Mouse (Mus musculus) liver, embryonic 11.5 days (tissue): ENCODE results near the gene Ccdc27. TPM values are rescaled to one million over a fixed set of nuclear protein-coding genes. Genes with fewer than 3 reads are reported as not detected.

ENCODE experiments used
- ATAC-seq: fragments of 200-750 bp; cut with Nextera tagmentation; replicated peaks from 2 replicates; pipeline ENCODE4 v1.8.0; 2017; ENCODE audit warnings: moderate number of reproducible peaks, mild to moderate bottlenecking, moderate TSS enrichment, moderate library complexity; ENCODE audit not compliant: low FRiP score
- DNase-seq: peaks from one replicate; pipeline ENCODE4 v3.0.0-alpha.2; 2017; ENCODE audit warnings: low spot score
- H3K27ac ChIP-seq: fragments of 300-500 bp; sonication (generic); 2 replicates; pipeline ENCODE4 v1.5.1; 2014; ENCODE audit warnings: mild to moderate bottlenecking, low read depth, low read length, control low read depth
- H3K27me3 ChIP-seq: fragments of 300-500 bp; sonication (generic); replicated peaks from 2 replicates; pipeline ENCODE4 v1.6.1; 2014; ENCODE audit warnings: low read length, mixed read lengths; ENCODE audit not compliant: control insufficient read depth, insufficient read depth
- H3K36me3 ChIP-seq: fragments of 300-500 bp; sonication (generic); 2 replicates; pipeline ENCODE4 v1.6.1; 2014; ENCODE audit warnings: mild to moderate bottlenecking, low read length, moderate library complexity, mixed read lengths; ENCODE audit not compliant: control insufficient read depth, insufficient read depth
- H3K4me1 ChIP-seq: fragments of 300-500 bp; sonication (generic); replicated peaks from 2 replicates; pipeline ENCODE4 v1.6.1; 2014; ENCODE audit warnings: low read length, mixed read lengths; ENCODE audit not compliant: control insufficient read depth, insufficient read depth
- H3K4me2 ChIP-seq: fragments of 300-500 bp; sonication (generic); 2 replicates; pipeline ENCODE4 v1.6.1; 2014; ENCODE audit warnings: mild to moderate bottlenecking, control low read depth, moderate library complexity
- H3K4me3 ChIP-seq: fragments of 300-500 bp; sonication (generic); 2 replicates; pipeline ENCODE4 v1.5.1; 2014; ENCODE audit warnings: low read depth, low read length, control low read depth
- H3K9ac ChIP-seq: fragments of 300-500 bp; sonication (generic); 2 replicates; pipeline ENCODE4 v1.6.1; 2014; ENCODE audit warnings: low read depth, low read length, control low read depth
- H3K9me3 ChIP-seq: fragments of 300-500 bp; sonication (generic); 2 replicates; pipeline ENCODE4 v1.6.1; 2016; ENCODE audit warnings: low read length, inconsistent platforms, mixed read lengths; ENCODE audit not compliant: control insufficient read depth
- WGBS: fragments of 180-500 bp; shearing (Covaris S2); extraction: QIAGEN DNeasy Blood & Tissue Kit; methylation state at CpG from one replicate; pipeline ENCODE4 v1.1.7; 2014; 5-methylcytosine and 5-hydroxymethylcytosine counted together
- polyA plus RNA-seq: library from polyadenylated mRNA; unstranded; fragments of >200 nt; fragmentation: Nextera tagmentation; extraction: Ambion mirVana; gene quantifications from 2 replicates; pipeline ENCODE4 v1.2.1, GENCODE M21; 2014

Gene Ccdc27
- polyA plus RNA-seq, 1 experiment from 2014 or later: 0.08 TPM

- WGBS: 53% methylated on average over 4 of the region's 4 CpGs
- ATAC-seq (no peak), DNase-seq (no peak)
- Histone ChIP-seq H3K4me1 (peaks cover 49% of the 10 kb centered on the region), H3K36me3 (peaks cover 43% of the 10 kb centered on the region), H3K9ac (peak overlapping the region; percentile 92), H3K4me2 (peak overlapping the region; percentile 88), H3K9me3 (no peaks in the 10 kb centered on the region), H3K4me3 (peak overlapping the region; percentile 81), H3K27ac (peak overlapping the region; percentile 94), H3K27me3 (no peaks in the 10 kb centered on the region)
Measured at GRCm38 (mm10) chr4:154022844-154023243, 19.6 kb downstream of the Ccdc27 start.

GRCm38 (mm10) chr4:154022407-154022806, 20.1 kb downstream of the Ccdc27 start:
- peaks cover 43% of the 10 kb centered on the region for H3K36me3 ChIP-seq
- H3K27ac ChIP-seq: peak overlapping the region; percentile 94
- H3K27me3 ChIP-seq: no peaks in the 10 kb centered on the region
- H3K9me3 ChIP-seq: no peaks in the 10 kb centered on the region
- peak overlapping the region; percentile 92 for H3K9ac ChIP-seq
- 74% methylated on average over 4 of the region's 4 CpGs for WGBS
- peaks cover 45% of the 10 kb centered on the region for H3K4me1 ChIP-seq
- ATAC-seq (no peak), DNase-seq (no peak)
- peak overlapping the region; percentile 88 for H3K4me2 ChIP-seq
- peak overlapping the region; percentile 81 for H3K4me3 ChIP-seq

GRCm38 (mm10) chr4:154021432-154021831, 21.0 kb downstream of the Ccdc27 start:
- ATAC-seq (no peak), DNase-seq (no peak)
- no peak overlapping the region for H3K4me3 ChIP-seq
- peaks cover 52% of the 10 kb centered on the region for H3K36me3 ChIP-seq
- peak overlapping the region; percentile 94 for H3K27ac ChIP-seq
- no peaks in the 10 kb centered on the region for H3K27me3 ChIP-seq
- no peak overlapping the region for H3K4me2 ChIP-seq
- H3K9ac ChIP-seq: no peak overlapping the region
- WGBS: 72% methylated on average over 9 of the region's 9 CpGs
- H3K9me3 ChIP-seq: no peaks in the 10 kb centered on the region
- H3K4me1 ChIP-seq: peaks cover 35% of the 10 kb centered on the region

GRCm38 (mm10) chr4:154019571-154019970, 22.9 kb downstream of the Ccdc27 start:
- Histone ChIP-seq H3K27ac (0 out of 2 replicates have a peak overlapping the region, but pooled peaks have one; percentile 29), H3K4me1 (peaks cover 27% of the 10 kb centered on the region), H3K27me3 (no peaks in the 10 kb centered on the region), H3K36me3 (peaks cover 66% of the 10 kb centered on the region), H3K4me2 (no peak overlapping the region), H3K9me3 (no peaks in the 10 kb centered on the region), H3K4me3 (no peak overlapping the region), H3K9ac (no peak overlapping the region)
- no peak for DNase-seq
- WGBS: 72% methylated on average over 7 of the region's 7 CpGs
- no peak for ATAC-seq

GRCm38 (mm10) chr4:154015476-154015875, 27.0 kb downstream of the Ccdc27 start:
- Histone ChIP-seq H3K9ac (no peak overlapping the region), H3K36me3 (peaks cover 48% of the 10 kb centered on the region), H3K4me2 (no peak overlapping the region), H3K4me3 (no peak overlapping the region), H3K27me3 (no peaks in the 10 kb centered on the region), H3K27ac (no peak overlapping the region), H3K4me1 (peaks cover 17% of the 10 kb centered on the region), H3K9me3 (no peaks in the 10 kb centered on the region)
- DNase-seq (no peak), ATAC-seq (no peak)
- WGBS: 92% methylated on average over 11 of the region's 11 CpGs

- peak overlapping the region; percentile 100 for H3K4me3 ChIP-seq
- H3K9me3 ChIP-seq: no peaks in the 10 kb centered on the region
- DNase-seq (peak; percentile 46), ATAC-seq (0 out of 2 replicates have a peak, but pooled peaks have one; percentile 2)
- peaks cover 27% of the 10 kb centered on the region for H3K36me3 ChIP-seq
- peak overlapping the region; percentile 95 for H3K9ac ChIP-seq
- H3K27ac ChIP-seq: peak overlapping the region; percentile 64
- peak overlapping the region; percentile 98 for H3K4me2 ChIP-seq
- H3K27me3 ChIP-seq: no peaks in the 10 kb centered on the region
- peaks cover 17% of the 10 kb centered on the region for H3K4me1 ChIP-seq
- WGBS: 2% methylated on average over 55 of the region's 55 CpGs
Measured at GRCm38 (mm10) chr4:154012132-154012882, 30.2 kb downstream of the Ccdc27 start.

GRCm38 (mm10) chr4:154011646-154012089, 30.8 kb downstream of the Ccdc27 start, which contains the start of gene Lrrc47:
Gene Lrrc47 (plus strand): TSS chr4:154011731.
- under 1% methylated on average over 52 of the region's 59 CpGs for WGBS

GRCm38 (mm10) chr4:154010907-154011645, 31.4 kb downstream of the Ccdc27 start:
- H3K9ac ChIP-seq: peak overlapping the region; percentile 95
- peak overlapping the region; percentile 100 for H3K4me3 ChIP-seq
- H3K4me1 ChIP-seq: peaks cover 17% of the 10 kb centered on the region
- peak overlapping the region; percentile 64; the same call in 1 of the 2 replicates for H3K27ac ChIP-seq
- no peaks in the 10 kb centered on the region for H3K9me3 ChIP-seq
- ATAC-seq (peak; percentile 58), DNase-seq (no peak)
- H3K27me3 ChIP-seq: no peaks in the 10 kb centered on the region
- peak overlapping the region; percentile 98 for H3K4me2 ChIP-seq
- WGBS: 27% methylated on average over 13 of the region's 13 CpGs
- peaks cover 16% of the 10 kb centered on the region for H3K36me3 ChIP-seq

More at GRCm38 (mm10) chr4:154011646-154012089, 30.8 kb downstream of the Ccdc27 start, which contains the start of gene Lrrc47:
- H3K4me2 ChIP-seq: peak within 1 kb of the TSS; percentile 98
- no peaks in the 10 kb centered on the region for H3K9me3 ChIP-seq
- H3K27me3 ChIP-seq: no peaks in the 10 kb centered on the region
- DNase-seq (peak; percentile 82), ATAC-seq (peak; percentile 90)
- peaks cover 17% of the 10 kb centered on the region for H3K4me1 ChIP-seq
- peak within 1 kb of the TSS; percentile 95 for H3K9ac ChIP-seq
- H3K27ac ChIP-seq: peak within 1 kb of the TSS; percentile 64
- H3K36me3 ChIP-seq: peaks cover 21% of the 10 kb centered on the region
- peak within 1 kb of the TSS; percentile 100 for H3K4me3 ChIP-seq
